Mouse (Mus musculus) MEL (cell line): ENCODE measurements around the gene Pcgf5. TPM values are rescaled to one million over a fixed set of nuclear protein-coding genes. Genes with fewer than 3 reads are reported as not detected.

Experiments
- DNase-seq: peaks from one replicate; pipeline ENCODE4 v3.0.0; 2011; ENCODE audit warnings: low read depth, low spot score
- H3K27ac ChIP-seq: 2 replicates; pipeline ENCODE4 v1.5.1; 2012; ENCODE audit warnings: low read depth, mild to moderate bottlenecking, control low read depth, low read length, moderate library complexity; ENCODE audit not compliant: control insufficient read depth
- H3K27me3 ChIP-seq, 2 experiments: fragments of 150-350 bp in 1 of 2; sonication (generic) in 1 of 2; 2 replicates each; pipeline ENCODE4 v1.6.1; 2012; ENCODE audit warnings: low read length in 2 of 2, mild to moderate bottlenecking in 2 of 2, improper control_type of control experiment in 1 of 2, moderate library complexity in 1 of 2; ENCODE audit not compliant: insufficient read depth in 2 of 2, control insufficient read depth in 1 of 2
- H3K36me3 ChIP-seq, 2 experiments: 2 replicates each; pipeline ENCODE4 v1.6.1; 2012 to 2014; ENCODE audit warnings: low read length in 2 of 2, improper control_type of control experiment in 1 of 2, inconsistent platforms in 1 of 2, mild to moderate bottlenecking in 1 of 2; ENCODE audit not compliant: insufficient read depth in 2 of 2, control insufficient read depth in 1 of 2
- H3K4me1 ChIP-seq, 2 experiments: fragments of 150-350 bp in 1 of 2; sonication (generic) in 1 of 2; 2 replicates each; pipeline ENCODE4 v1.6.1; 2012; ENCODE audit warnings: low read length in 2 of 2, improper control_type of control experiment in 1 of 2, mild to moderate bottlenecking in 1 of 2; ENCODE audit not compliant: insufficient read depth in 2 of 2, control insufficient read depth in 1 of 2
- H3K4me3 ChIP-seq, 2 experiments: fragments of 150-350 bp in 1 of 2; sonication (generic) in 1 of 2; 2 replicates each; pipeline ENCODE4 v1.5.1; 2012; ENCODE audit warnings: low read depth in 2 of 2, low read length in 2 of 2, mild to moderate bottlenecking in 2 of 2, moderate library complexity in 2 of 2, control low read depth in 1 of 2, improper control_type of control experiment in 1 of 2; ENCODE audit not compliant: control insufficient read depth in 1 of 2, insufficient read depth in 1 of 2
- H3K79me2 ChIP-seq: 2 replicates; pipeline ENCODE4 v1.6.1; 2012; ENCODE audit warnings: mild to moderate bottlenecking, low read length, moderate library complexity; ENCODE audit not compliant: control insufficient read depth, poor library complexity, insufficient read depth
- H3K9ac ChIP-seq: 2 replicates; pipeline ENCODE4 v1.6.1; 2012; ENCODE audit warnings: low read depth, mild to moderate bottlenecking, control low read depth, low read length, moderate library complexity; ENCODE audit not compliant: control insufficient read depth, poor library complexity, severe bottlenecking
- H3K9me3 ChIP-seq: fragments of 150-350 bp; sonication (generic); replicated peaks from 2 replicates; pipeline ENCODE4 v1.6.1; 2012; ENCODE audit warnings: mild to moderate bottlenecking, low read length, improper control_type of control experiment, moderate library complexity; ENCODE audit not compliant: insufficient read depth
- BHLHE40 ChIP-seq: IDR thresholded peaks from 2 replicates; pipeline ENCODE4 v1.6.1; 2012; ENCODE audit warnings: low read depth, mild to moderate bottlenecking, inconsistent platforms, low read length, improper control_type of control experiment, borderline replicate concordance
- E2F4 ChIP-seq: IDR thresholded peaks from 2 replicates; pipeline ENCODE4 v1.6.1; 2011; ENCODE audit warnings: low read depth, low read length, improper control_type of control experiment, borderline replicate concordance
- ETS1 ChIP-seq: IDR thresholded peaks from 2 replicates; pipeline ENCODE4 v1.6.1; 2012; ENCODE audit warnings: low read depth, mild to moderate bottlenecking, inconsistent platforms, low read length, improper control_type of control experiment, moderate library complexity
- GABPA ChIP-seq: IDR thresholded peaks from 2 replicates; pipeline ENCODE4 v1.6.1; 2012; ENCODE audit warnings: low read depth, mild to moderate bottlenecking, inconsistent platforms, low read length, improper control_type of control experiment, moderate library complexity
- GATA1 ChIP-seq: IDR thresholded peaks from 2 replicates; pipeline ENCODE4 v1.6.1; 2011; ENCODE audit warnings: low read depth, low read length, improper control_type of control experiment
- MAX ChIP-seq: IDR thresholded peaks from 2 replicates; pipeline ENCODE4 v1.6.1; 2011; ENCODE audit warnings: low read length, improper control_type of control experiment
- MXI1 ChIP-seq: IDR thresholded peaks from 2 replicates; pipeline ENCODE4 v1.6.1; 2011; ENCODE audit warnings: mild to moderate bottlenecking, low read depth, low read length, improper control_type of control experiment
- MYC ChIP-seq: IDR thresholded peaks from 2 replicates; pipeline ENCODE4 v1.6.1; 2011; ENCODE audit warnings: low read depth, mild to moderate bottlenecking, low read length, improper control_type of control experiment, moderate library complexity
- NELFE ChIP-seq: IDR thresholded peaks from 2 replicates; pipeline ENCODE4 v1.6.1; 2011; ENCODE audit warnings: low read depth, low read length, improper control_type of control experiment
- POLR2A ChIP-seq, 2 experiments: IDR thresholded peaks; 2 replicates each; pipeline ENCODE4 v1.6.1; 2011 to 2012; ENCODE audit warnings: low read length in 2 of 2, mild to moderate bottlenecking in 2 of 2, control low read depth in 1 of 2, improper control_type of control experiment in 1 of 2, low read depth in 1 of 2, moderate library complexity in 1 of 2; ENCODE audit not compliant: control insufficient read depth in 1 of 2, insufficient read depth in 1 of 2, poor library complexity in 1 of 2
- RCOR1 ChIP-seq: IDR thresholded peaks from 2 replicates; pipeline ENCODE4 v1.6.1; 2012; ENCODE audit warnings: low read depth, mild to moderate bottlenecking, inconsistent platforms, low read length, improper control_type of control experiment
- TAL1 ChIP-seq: IDR thresholded peaks from 2 replicates; pipeline ENCODE4 v1.6.1; 2012; ENCODE audit warnings: mild to moderate bottlenecking, inconsistent platforms, low read length, moderate library complexity, mixed read lengths
- TCF12 ChIP-seq: IDR thresholded peaks from 2 replicates; pipeline ENCODE4 v1.6.1; 2014; ENCODE audit warnings: low read depth, mild to moderate bottlenecking, inconsistent platforms, low read length, improper control_type of control experiment, moderate library complexity
- UBTF ChIP-seq: IDR thresholded peaks from 2 replicates; pipeline ENCODE4 v1.6.1; 2012; ENCODE audit warnings: low read depth, mild to moderate bottlenecking, inconsistent platforms, low read length, improper control_type of control experiment, moderate library complexity, borderline replicate concordance; ENCODE audit not compliant: insufficient read depth
- polyA plus RNA-seq, 2 experiments: library from polyadenylated mRNA; stranded (reverse) in 1 of 2; unstranded in 1 of 2; fragments of >175 nt in 1 of 2; fragments of >200 nt in 1 of 2; gene quantifications; 2 replicates each; pipeline versions ENCODE4 v1.2.1 to v1.2.4; 2012; ENCODE audit warnings: low replicate concordance in 2 of 2, low read depth in 1 of 2; ENCODE audit not compliant: insufficient read length in 2 of 2, insufficient read depth in 1 of 2, missing spikeins in 1 of 2
- total RNA-seq: library from RNA; depleted of rRNA; stranded (reverse); fragments of 300-350 nt; gene quantifications from 2 replicates; pipeline ENCODE4 v1.2.3, GENCODE M21; 2012

Gene Pcgf5
- total and polyA plus RNA-seq, 3 experiments: 10.0 to 23.2 TPM; not detected in 1

GRCm38 (mm10) chr19:36408352-36409100, 60.4 kb downstream of the Pcgf5 start:
- Histone ChIP-seq H3K4me1 (peaks cover 8 to 14% of the 10 kb centered on the region in 2 experiments; a peak in 3 of 4 replicates), H3K9ac (no peak overlapping the region), H3K9me3 (no peaks in the 10 kb centered on the region), H3K27me3 (no peaks in the 10 kb centered on the region), H3K27ac (no peak overlapping the region), H3K79me2 (peaks cover 3% of the 10 kb centered on the region), H3K4me3 (peak overlapping the region in 1 of 2 experiments; percentile 83; a peak in 2 of 4 replicates), H3K36me3 (peaks cover 0 to 11% of the 10 kb centered on the region in 2 experiments; a peak in 2 of 4 replicates)
- peak; percentile 19 for DNase-seq
- 0 out of 2 replicates have a peak, but pooled peaks have one; percentile 20 for TF ChIP-seq GATA1
- TF ChIP-seq UBTF: no peak
- TF ChIP-seq GABPA: no peak
- TF ChIP-seq NELFE: no peak
- TF ChIP-seq E2F4: no peak
- TF ChIP-seq TCF12: no peak; the same call in 1 of the 2 replicates
- peak; percentile 27; the same call in 1 of the 2 replicates for TF ChIP-seq TAL1

DNA sequence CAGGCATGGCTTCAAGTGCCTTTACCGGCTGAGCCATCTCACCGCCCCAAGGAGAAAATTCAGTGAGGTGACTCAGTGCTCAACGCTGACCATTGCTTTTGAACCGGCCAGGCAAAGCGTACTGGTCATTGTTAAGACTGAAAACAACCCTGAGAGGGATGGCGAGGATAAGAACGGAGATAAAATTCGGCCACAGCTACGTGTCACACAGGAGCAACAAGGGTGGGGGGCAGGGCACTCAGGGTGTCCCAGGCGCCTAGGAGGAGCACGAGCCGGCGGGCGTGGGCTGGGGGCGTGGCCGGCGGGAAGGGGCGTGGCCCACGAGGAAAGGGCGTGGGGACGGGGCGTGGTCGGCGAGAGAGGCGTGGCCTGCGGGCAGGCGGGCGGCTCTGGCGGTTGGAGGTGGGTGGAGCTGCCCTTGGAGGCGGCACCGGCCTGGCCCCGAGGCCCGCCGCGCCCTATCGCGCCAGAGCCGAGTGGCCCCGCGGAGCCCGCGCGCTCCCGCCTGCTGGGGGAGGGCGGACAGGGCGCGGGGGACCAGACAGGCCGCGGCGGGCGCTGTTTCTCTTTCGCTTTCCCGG, 61.3 kb downstream of the Pcgf5 start:
- Histone ChIP-seq H3K4me1 (peaks cover 8 to 14% of the 10 kb centered on the region in 2 experiments; a peak in 3 of 4 replicates), H3K27ac (peak overlapping the region; percentile 35; the same call in 1 of the 2 replicates), H3K9me3 (no peaks in the 10 kb centered on the region), H3K27me3 (no peaks in the 10 kb centered on the region), H3K9ac (peak overlapping the region; percentile 70), H3K4me3 (peak overlapping the region; percentile 63 to 83), H3K79me2 (peaks cover 3% of the 10 kb centered on the region), H3K36me3 (peaks cover 2 to 11% of the 10 kb centered on the region in 2 experiments; a peak in 2 of 4 replicates)
- TF ChIP-seq ETS1 (peak; percentile 47; the same call in 1 of the 2 replicates), NELFE (peak; percentile 61), MAX (peak; percentile 56), MYC (no peak), MXI1 (peak; percentile 73), RCOR1 (no peak), BHLHE40 (peak; percentile 66; the same call in 1 of the 2 replicates), TCF12 (peak; percentile 9; the same call in 1 of the 2 replicates), POLR2A (IDR thresholded peaks at IDR 0.05; ENCODE audit: control insufficient read depth in 1 of 2, insufficient read depth in 1 of 2, low read depth in 1 of 2, low read length in 2 of 2, poor library complexity in 1 of 2) (peak; percentile 64; a peak in 2 of 4 replicates)
- peak; percentile 92 for DNase-seq
